Comparison of ENCODE assay signal across 8 mouse cellular contexts in the genomic region with DNA sequence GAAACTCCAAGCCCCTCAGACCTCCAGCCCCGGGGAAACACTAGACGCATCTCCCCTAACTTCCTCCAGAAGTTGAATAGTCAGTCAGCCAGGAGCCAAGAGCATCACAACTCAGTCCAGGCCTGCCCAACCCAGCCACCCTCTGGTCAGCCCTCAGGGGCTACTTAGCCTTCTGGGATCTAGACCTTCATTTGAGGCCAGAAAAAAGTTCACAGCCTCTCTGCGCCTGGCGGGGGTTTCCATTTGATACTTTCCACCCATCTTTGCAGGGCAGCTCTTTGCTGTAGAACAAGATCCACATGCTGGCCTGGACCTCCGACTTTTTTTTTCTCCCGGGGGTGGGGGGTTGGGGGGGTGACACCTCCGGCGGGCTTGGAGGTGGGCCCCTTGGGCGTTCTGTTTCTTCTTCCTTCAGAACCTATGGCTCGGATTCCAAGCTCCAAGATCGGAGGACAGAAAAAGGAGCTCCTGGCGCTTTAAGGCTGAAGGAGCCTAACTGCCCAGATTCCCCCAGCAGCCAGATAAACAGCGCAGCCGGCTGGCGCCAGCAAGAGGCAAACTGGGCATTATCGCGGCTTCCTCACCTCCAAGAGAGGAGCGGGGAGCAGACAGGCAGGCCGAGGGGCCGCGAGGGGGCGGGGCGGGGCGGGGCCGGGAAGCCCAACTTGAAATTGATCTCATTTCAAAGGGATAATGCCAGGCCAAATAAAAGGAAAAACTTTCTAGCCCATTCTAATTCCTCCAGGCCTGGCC. TPM values are rescaled to one million over a fixed set of nuclear protein-coding genes. Genes with fewer than 3 reads are reported as not detected.
DNase-seq lines count a peak whose midpoint lies in the region; ATAC-seq and TF ChIP-seq lines count a peak whose summit lies in the region.

No protein-coding gene starts in this region.

- TF ChIP-seq POLR2A in small intestine, adult 2 months (IDR thresholded peaks at IDR 0.05; ENCODE audit: low read depth, low read length): no peak
- TF ChIP-seq POLR2A in cerebellum, adult 2 months (IDR thresholded peaks at IDR 0.05; ENCODE audit: borderline replicate concordance, insufficient read depth, low read length): no peak

- 1% methylated on average over 25 of the region's 25 CpGs for WGBS in heart, embryonic 10.5 days
- WGBS in kidney, embryonic 14.5 days: 2% methylated on average over 25 of the region's 25 CpGs
- 5% methylated on average over 22 of the region's 25 CpGs for WGBS in lung, postnatal 0 days
- 10% methylated on average over 25 of the region's 25 CpGs for WGBS in small intestine, adult 2 months
- 4% methylated on average over 25 of the region's 25 CpGs for WGBS in cerebellum, adult 2 months

- ATAC-seq in kidney, embryonic 14.5 days (ENCODE audit: low FRiP score, low TSS enrichment): no peak
- no peak for ATAC-seq in lung, postnatal 0 days

- DNase-seq in cerebellum, postnatal 14 days: peak; percentile 48 to 60
- DNase-seq in cerebellum, adult 18-20 months: no peak
- DNase-seq in embryo, embryonic 11.5 days (ENCODE audit: low read depth, low spot score): peak; percentile 64
- peak; percentile 93 for DNase-seq in heart, embryonic 10.5 days (ENCODE audit: low spot score)
- peak; percentile 77 for DNase-seq in lung, postnatal 0 days (ENCODE audit: low spot score)
- DNase-seq in cerebellum, adult 2 months: no peak

- H3K4me1 ChIP-seq in heart, embryonic 10.5 days: peaks cover 60% of the 10 kb centered on the region
- H3K4me1 ChIP-seq in kidney, embryonic 14.5 days (ENCODE audit: control insufficient read depth, insufficient read depth, low read length): peaks cover 43% of the 10 kb centered on the region
- peaks cover 9% of the 10 kb centered on the region; the same call in 1 of the 2 replicates for H3K4me1 ChIP-seq in lung, postnatal 0 days (ENCODE audit: insufficient read depth, low read depth, low read length)
- peaks cover 9% of the 10 kb centered on the region for H3K4me1 ChIP-seq in small intestine, adult 2 months (ENCODE audit: control insufficient read depth, insufficient read depth, insufficient read length, low read length)
- no peaks in the 10 kb centered on the region for H3K4me1 ChIP-seq in cerebellum, adult 2 months (ENCODE audit: control insufficient read depth, insufficient read depth, low read length)

- no peak for TF ChIP-seq EP300 in lung, postnatal 0 days (IDR thresholded peaks at IDR 0.05)

- H3K9ac ChIP-seq in kidney, embryonic 14.5 days (ENCODE audit: low read depth, low read length): peak overlapping the region; percentile 49; the same call in 1 of the 2 replicates
- peak overlapping the region; percentile 89; the same call in 1 of the 2 replicates for H3K9ac ChIP-seq in lung, postnatal 0 days (replicated peaks; ENCODE audit: low read depth)

- TF ChIP-seq CTCF in lung, postnatal 0 days (IDR thresholded peaks at IDR 0.05): peak; percentile 24; the same call in 1 of the 2 replicates
- TF ChIP-seq CTCF in small intestine, adult 2 months (IDR thresholded peaks at IDR 0.05; ENCODE audit: extremely low read depth, insufficient read length, insufficient replicate concordance, low read depth, low read length): no peak
- no peak for TF ChIP-seq CTCF in cerebellum, adult 2 months (IDR thresholded peaks at IDR 0.05; ENCODE audit: borderline replicate concordance, insufficient read depth, low read depth, low read length)

- peaks cover 84% of the 10 kb centered on the region for H3K36me3 ChIP-seq in heart, embryonic 10.5 days
- peaks cover 21% of the 10 kb centered on the region for H3K36me3 ChIP-seq in kidney, embryonic 14.5 days (ENCODE audit: control insufficient read depth, insufficient read depth, low read length)
- peaks cover 12% of the 10 kb centered on the region for H3K36me3 ChIP-seq in lung, postnatal 0 days (ENCODE audit: insufficient read depth, low read length)
- peaks cover 12% of the 10 kb centered on the region for H3K36me3 ChIP-seq in small intestine, adult 2 months (ENCODE audit: control insufficient read depth, insufficient read depth, low read length)

- 0 out of 2 replicates have a peak, but pooled peaks cover 4% of the 10 kb centered on the region for H3K9me3 ChIP-seq in heart, embryonic 10.5 days
- peaks cover 3% of the 10 kb centered on the region; the same call in 1 of the 2 replicates for H3K9me3 ChIP-seq in kidney, embryonic 14.5 days (ENCODE audit: control insufficient read depth, low read length)
- H3K9me3 ChIP-seq in lung, postnatal 0 days (ENCODE audit: low read length): no peaks in the 10 kb centered on the region

- peak overlapping the region; percentile 100 for H3K27ac ChIP-seq in heart, embryonic 10.5 days
- H3K27ac ChIP-seq in kidney, embryonic 14.5 days (ENCODE audit: low read depth, low read length): peak overlapping the region; percentile 95
- H3K27ac ChIP-seq in lung, postnatal 0 days (ENCODE audit: low read length): peak overlapping the region; percentile 94
- H3K27ac ChIP-seq in small intestine, adult 2 months (ENCODE audit: insufficient read depth, low read depth, low read length): no peak overlapping the region
- no peak overlapping the region for H3K27ac ChIP-seq in cerebellum, adult 2 months (ENCODE audit: insufficient read depth, low read length)

- no peaks in the 10 kb centered on the region for H3K27me3 ChIP-seq in heart, embryonic 10.5 days (ENCODE audit: insufficient read depth, poor library complexity, severe bottlenecking)
- H3K27me3 ChIP-seq in kidney, embryonic 14.5 days (ENCODE audit: control insufficient read depth, insufficient read depth, low read length): no peaks in the 10 kb centered on the region
- no peaks in the 10 kb centered on the region for H3K27me3 ChIP-seq in lung, postnatal 0 days (replicated peaks; ENCODE audit: insufficient read depth, low read length)
- no peaks in the 10 kb centered on the region for H3K27me3 ChIP-seq in small intestine, adult 2 months (ENCODE audit: control insufficient read depth, insufficient read depth, low read length)
- peaks cover 8% of the 10 kb centered on the region; the same call in 1 of the 2 replicates for H3K27me3 ChIP-seq in cerebellum, adult 2 months (ENCODE audit: control insufficient read depth, insufficient read depth, low read length)

- H3K4me3 ChIP-seq in heart, embryonic 10.5 days: peak overlapping the region; percentile 90
- H3K4me3 ChIP-seq in kidney, embryonic 14.5 days (ENCODE audit: low read length): peak overlapping the region; percentile 97
- peak overlapping the region; percentile 84 for H3K4me3 ChIP-seq in lung, postnatal 0 days (ENCODE audit: low read depth, low read length)
- H3K4me3 ChIP-seq in small intestine, adult 2 months (ENCODE audit: low read depth, low read length): peak overlapping the region; percentile 31
- no peak overlapping the region for H3K4me3 ChIP-seq in cerebellum, adult 2 months (replicated peaks; ENCODE audit: insufficient read depth, low read depth, low read length)

- peak overlapping the region; percentile 71 for H3K4me2 ChIP-seq in kidney, embryonic 14.5 days (replicated peaks; ENCODE audit: low read depth, low read length)
- peak overlapping the region; percentile 86 for H3K4me2 ChIP-seq in lung, postnatal 0 days (replicated peaks; ENCODE audit: low read depth, low read length)

RNA-seq across cellular contexts. Expression of gene Smad6, which starts 5.0 kb away (rescaled TPM):
- polyA plus RNA-seq in heart, embryonic 10.5 days (2016; fragmentation: Nextera tagmentation; extraction: Ambion mirVana): 29.4 and 47.2 TPM in 2 replicates
- 12.2 and 14.3 TPM in 2 replicates for polyA plus RNA-seq in kidney, embryonic 14.5 days (2014; fragmentation: Nextera tagmentation; extraction: Ambion mirVana)
- polyA plus RNA-seq in lung, postnatal 0 days (2015; fragmentation: Nextera tagmentation; extraction: Ambion mirVana): 13.4 and 15.3 TPM in 2 replicates
- 45.7 and 90.4 TPM in 2 replicates for polyA plus RNA-seq in small intestine, adult 2 months (2012; rRNA removed)
- polyA plus RNA-seq in cerebellum, adult 2 months (2012; rRNA removed): 2.0 and 2.4 TPM in 2 replicates

Comparison
In these comparisons a context has a peak if more than half of its experiments do, and no peak if none do; other contexts are left out.
1. DNase-seq: peak in cerebellum, postnatal 14 days (2 of 2), embryo, embryonic 11.5 days (single experiment), heart, embryonic 10.5 days (single experiment) and lung, postnatal 0 days (single experiment); none in cerebellum, adult 18-20 months (0 of 2) and cerebellum, adult 2 months (0 of 2).
2. H3K27ac ChIP-seq: peak in heart, embryonic 10.5 days (single experiment), kidney, embryonic 14.5 days (single experiment) and lung, postnatal 0 days (single experiment); none in small intestine, adult 2 months (single experiment) and cerebellum, adult 2 months (single experiment).